Mouse (Mus musculus) intestine, embryonic 15.5 days (tissue): ENCODE results near the gene Xrcc1. TPM values are rescaled to one million over a fixed set of nuclear protein-coding genes. Genes with fewer than 3 reads are reported as not detected.
A peak's percentile ranks its signal among the peaks of the same experiment; 100 is the strongest.

Source experiments
- ATAC-seq: fragments of 200-750 bp; cut with Nextera tagmentation; 2 replicates; pipeline ENCODE4 v1.8.0; 2017; ENCODE audit warnings: moderate TSS enrichment, moderate library complexity
- H3K27ac ChIP-seq: fragments of 300-500 bp; sonication (generic); 2 replicates; pipeline ENCODE4 v1.5.1; 2015; ENCODE audit warnings: mild to moderate bottlenecking, inconsistent platforms
- H3K27me3 ChIP-seq: fragments of 300-500 bp; sonication (generic); replicated peaks from 2 replicates; pipeline ENCODE4 v1.6.1; 2015; ENCODE audit warnings: inconsistent platforms
- H3K36me3 ChIP-seq: fragments of 300-500 bp; sonication (generic); 2 replicates; pipeline ENCODE4 v1.6.1; 2015; ENCODE audit warnings: inconsistent platforms
- H3K4me1 ChIP-seq: fragments of 300-500 bp; sonication (generic); replicated peaks from 2 replicates; pipeline ENCODE4 v1.6.1; 2015; ENCODE audit warnings: inconsistent platforms
- H3K4me2 ChIP-seq: fragments of 300-500 bp; sonication (generic); replicated peaks from 2 replicates; pipeline ENCODE4 v1.6.1; 2015; ENCODE audit warnings: mild to moderate bottlenecking, inconsistent platforms
- H3K4me3 ChIP-seq: fragments of 300-500 bp; sonication (generic); replicated peaks from 2 replicates; pipeline ENCODE4 v1.5.1; 2015; ENCODE audit warnings: inconsistent platforms
- H3K9ac ChIP-seq: fragments of 300-500 bp; sonication (generic); 2 replicates; pipeline ENCODE4 v1.6.1; 2015; ENCODE audit warnings: inconsistent platforms
- H3K9me3 ChIP-seq: fragments of 300-500 bp; sonication (generic); 2 replicates; pipeline ENCODE4 v1.6.1; 2016; ENCODE audit warnings: inconsistent platforms
- WGBS: fragments of 180-500 bp; shearing (Covaris S2); methylation state at CpG from one replicate; pipeline ENCODE4 v1.1.7; 2015; 5-methylcytosine and 5-hydroxymethylcytosine counted together
- polyA plus RNA-seq: library from polyadenylated mRNA; unstranded; fragments of >200 nt; fragmentation: Nextera tagmentation; extraction: Ambion mirVana; gene quantifications from 2 replicates; pipeline ENCODE4 v1.2.1, GENCODE M21; 2015

Gene Xrcc1
- polyA plus RNA-seq, 1 experiment from 2014 or later = 79.9 TPM

GRCm38 (mm10) chr7:24530062-24530931 is 15.8 kb upstream of the Xrcc1 start, which contains the start of gene Irgq:
Gene Irgq (plus strand): TSS chr7:24530689.
- Histone ChIP-seq H3K4me3 (peak within 1 kb of the TSS; percentile 63), H3K9ac (peak within 1 kb of the TSS; percentile 85), H3K36me3 (peaks cover 13% of the 10 kb centered on the region), H3K4me1 (peaks cover 11% of the 10 kb centered on the region; the same call in 1 of the 2 replicates), H3K9me3 (no peaks in the 10 kb centered on the region), H3K27ac (peak within 1 kb of the TSS; percentile 86), H3K27me3 (no peaks in the 10 kb centered on the region), H3K4me2 (peak within 1 kb of the TSS; percentile 96)
- WGBS = under 1% methylated on average over 44 of the region's 44 CpGs
- ATAC-seq = peak; percentile 95

- H3K27ac ChIP-seq = peak overlapping the region; percentile 86
- H3K27me3 ChIP-seq = no peaks in the 10 kb centered on the region
- peak; percentile 65 for ATAC-seq
- peak overlapping the region; percentile 85 for H3K9ac ChIP-seq
- no peaks in the 10 kb centered on the region for H3K9me3 ChIP-seq
- peak overlapping the region; percentile 96 for H3K4me2 ChIP-seq
- peaks cover 11% of the 10 kb centered on the region; the same call in 1 of the 2 replicates for H3K4me1 ChIP-seq
- peaks cover 20% of the 10 kb centered on the region for H3K36me3 ChIP-seq
- WGBS = under 1% methylated on average over 43 of the region's 43 CpGs
- peak overlapping the region; percentile 63 for H3K4me3 ChIP-seq
Observed at GRCm38 (mm10) chr7:24531211-24531971, 14.7 kb upstream of the Xrcc1 start.

- no peak for ATAC-seq
- no peak overlapping the region for H3K4me3 ChIP-seq
- WGBS = 83% methylated on average over 28 of the region's 28 CpGs
- H3K36me3 ChIP-seq = peaks cover 21% of the 10 kb centered on the region
- no peak overlapping the region for H3K4me2 ChIP-seq
- no peak overlapping the region for H3K27ac ChIP-seq
- peaks cover 11% of the 10 kb centered on the region; the same call in 1 of the 2 replicates for H3K4me1 ChIP-seq
- H3K9me3 ChIP-seq = no peaks in the 10 kb centered on the region
- H3K27me3 ChIP-seq = no peaks in the 10 kb centered on the region
- no peak overlapping the region for H3K9ac ChIP-seq
Observed at GRCm38 (mm10) chr7:24533031-24533571, 13.0 kb upstream of the Xrcc1 start.

- Histone ChIP-seq H3K27me3 (no peaks in the 10 kb centered on the region), H3K36me3 (peaks cover 21% of the 10 kb centered on the region), H3K4me1 (peaks cover 11% of the 10 kb centered on the region; the same call in 1 of the 2 replicates), H3K27ac (no peak overlapping the region), H3K4me2 (no peak overlapping the region), H3K4me3 (no peak overlapping the region), H3K9me3 (no peaks in the 10 kb centered on the region), H3K9ac (no peak overlapping the region)
- no peak for ATAC-seq
- 55% methylated on average over 39 of the region's 42 CpGs for WGBS
Observed at GRCm38 (mm10) chr7:24533806-24534205, 12.3 kb upstream of the Xrcc1 start.

GRCm38 (mm10) chr7:24534301-24534700 is 11.8 kb upstream of the Xrcc1 start:
- no peaks in the 10 kb centered on the region for H3K27me3 ChIP-seq
- no peak overlapping the region for H3K9ac ChIP-seq
- H3K9me3 ChIP-seq = no peaks in the 10 kb centered on the region
- ATAC-seq = no peak
- H3K4me2 ChIP-seq = no peak overlapping the region
- H3K4me3 ChIP-seq = no peak overlapping the region
- peaks cover 11% of the 10 kb centered on the region; the same call in 1 of the 2 replicates for H3K4me1 ChIP-seq
- 58% methylated on average over 19 of the region's 19 CpGs for whole genome bisulfite sequencing
- H3K36me3 ChIP-seq = peaks cover 21% of the 10 kb centered on the region
- no peak overlapping the region for H3K27ac ChIP-seq

DNA sequence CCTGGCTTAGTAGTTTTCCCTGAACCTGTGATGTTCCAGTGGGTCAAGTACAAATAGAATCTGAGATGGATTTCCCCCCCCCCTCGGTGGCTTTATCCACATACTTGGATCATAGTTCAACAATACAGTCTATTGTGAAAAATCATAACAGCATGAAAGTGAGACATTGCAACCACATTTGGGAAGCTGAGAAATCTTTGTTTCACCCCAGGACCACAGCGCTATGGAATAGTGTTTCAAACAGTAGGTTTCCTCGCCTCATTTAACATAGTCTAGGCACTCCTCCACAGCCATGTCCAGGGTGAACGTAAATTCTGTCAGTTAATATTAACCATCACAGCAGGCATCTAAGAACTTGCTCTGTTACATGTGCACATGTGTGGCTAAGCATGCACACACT is 9.0 kb upstream of the Xrcc1 start:
- ATAC-seq = no peak
- Histone ChIP-seq H3K4me3 (no peak overlapping the region), H3K27ac (no peak overlapping the region), H3K4me1 (0 out of 2 replicates have a peak, but pooled peaks cover 4% of the 10 kb centered on the region), H3K9ac (no peak overlapping the region), H3K27me3 (no peaks in the 10 kb centered on the region), H3K36me3 (peaks cover 21% of the 10 kb centered on the region), H3K4me2 (no peak overlapping the region), H3K9me3 (no peaks in the 10 kb centered on the region)
- WGBS = 79% methylated on average over 4 of the region's 4 CpGs

DNA sequence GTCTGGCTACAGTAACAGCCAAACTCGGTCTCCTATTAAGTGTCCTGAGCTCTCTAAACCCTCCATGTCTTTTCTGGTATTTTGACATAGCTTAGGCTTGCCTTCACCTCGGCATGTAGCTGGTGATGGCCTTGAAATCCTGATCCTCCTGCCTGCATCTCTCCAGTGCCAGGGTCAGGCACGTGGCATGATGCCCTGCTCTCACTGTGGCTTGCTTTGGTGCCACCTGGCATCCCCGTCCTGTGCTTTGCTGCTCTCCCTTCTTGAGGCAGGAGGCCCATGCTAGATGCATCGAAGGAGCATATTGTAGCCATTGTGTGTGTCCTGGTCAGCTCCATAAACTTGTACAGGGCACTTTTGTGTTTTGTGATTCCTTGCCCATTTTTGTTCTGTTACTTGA is 8.5 kb upstream of the Xrcc1 start:
- no peak for ATAC-seq
- WGBS = 79% methylated on average over 5 of the region's 5 CpGs
- Histone ChIP-seq H3K36me3 (peaks cover 21% of the 10 kb centered on the region), H3K9ac (no peak overlapping the region), H3K4me1 (0 out of 2 replicates have a peak, but pooled peaks cover under 1% of the 10 kb centered on the region), H3K9me3 (no peaks in the 10 kb centered on the region), H3K4me2 (no peak overlapping the region), H3K4me3 (no peak overlapping the region), H3K27ac (no peak overlapping the region), H3K27me3 (no peaks in the 10 kb centered on the region)

- no peak overlapping the region for H3K4me3 ChIP-seq
- no peak overlapping the region for H3K9ac ChIP-seq
- H3K4me1 ChIP-seq = no peaks in the 10 kb centered on the region
- 37% methylated on average over 5 of the region's 5 CpGs for WGBS
- no peak for ATAC-seq
- H3K27me3 ChIP-seq = no peaks in the 10 kb centered on the region
- H3K9me3 ChIP-seq = no peaks in the 10 kb centered on the region
- H3K27ac ChIP-seq = no peak overlapping the region
- peaks cover 20% of the 10 kb centered on the region for H3K36me3 ChIP-seq
- no peak overlapping the region for H3K4me2 ChIP-seq
Observed at GRCm38 (mm10) chr7:24538154-24538553, 7.9 kb upstream of the Xrcc1 start.

DNA sequence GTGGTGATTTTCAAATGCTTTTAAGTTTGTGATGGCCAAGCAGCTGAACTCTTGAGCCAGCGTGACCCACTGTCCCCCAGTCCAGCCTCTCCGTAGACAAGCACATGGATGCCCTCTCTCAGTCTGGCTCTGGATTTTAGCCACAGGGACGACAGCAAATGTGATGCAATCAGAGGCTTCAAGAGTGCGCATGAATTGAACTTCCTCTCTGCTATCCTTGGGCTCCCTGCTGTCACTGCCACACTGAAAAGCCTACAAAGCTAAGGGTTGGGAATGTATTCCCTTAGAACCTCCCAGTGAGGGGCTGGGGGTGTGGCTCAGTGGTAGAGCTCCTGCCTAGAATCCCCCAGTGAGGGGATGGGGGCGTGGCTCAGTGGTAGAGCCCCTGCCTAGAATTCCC is 7.4 kb upstream of the Xrcc1 start:
- no peak overlapping the region for H3K4me2 ChIP-seq
- no peak overlapping the region for H3K9ac ChIP-seq
- H3K27ac ChIP-seq = no peak overlapping the region
- 74% methylated on average over 5 of the region's 5 CpGs for WGBS
- no peak for ATAC-seq
- peaks cover 14% of the 10 kb centered on the region for H3K36me3 ChIP-seq
- no peaks in the 10 kb centered on the region for H3K9me3 ChIP-seq
- H3K27me3 ChIP-seq = no peaks in the 10 kb centered on the region
- no peaks in the 10 kb centered on the region for H3K4me1 ChIP-seq
- no peak overlapping the region for H3K4me3 ChIP-seq

DNA sequence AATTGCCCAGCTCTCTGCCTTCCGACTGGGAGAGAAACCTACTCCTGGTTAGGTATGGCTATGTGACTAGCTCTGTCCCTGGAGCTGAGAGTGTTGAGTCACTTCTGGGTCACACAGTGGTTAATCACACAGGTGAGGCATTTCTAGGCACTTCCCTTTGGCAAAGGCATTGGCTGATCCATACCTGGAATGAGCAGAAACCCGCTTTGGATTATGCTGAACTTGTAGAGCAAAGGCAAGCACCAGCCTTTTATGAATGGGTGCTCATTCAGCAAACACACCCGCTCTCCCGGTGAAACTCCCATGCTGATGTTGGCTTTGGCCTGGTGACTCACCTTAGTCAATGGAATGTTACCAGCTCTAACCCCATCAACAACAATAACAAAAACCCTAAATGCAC is 6.4 kb upstream of the Xrcc1 start:
- H3K9me3 ChIP-seq = no peaks in the 10 kb centered on the region
- H3K9ac ChIP-seq = no peak overlapping the region
- peaks cover 8% of the 10 kb centered on the region; the same call in 1 of the 2 replicates for H3K36me3 ChIP-seq
- H3K4me2 ChIP-seq = no peak overlapping the region
- 89% methylated on average over 4 of the region's 4 CpGs for WGBS
- no peaks in the 10 kb centered on the region for H3K4me1 ChIP-seq
- H3K4me3 ChIP-seq = no peak overlapping the region
- H3K27me3 ChIP-seq = no peaks in the 10 kb centered on the region
- no peak overlapping the region for H3K27ac ChIP-seq
- ATAC-seq = no peak

GRCm38 (mm10) chr7:24544506-24544905 is 1.6 kb upstream of the Xrcc1 start:
- no peaks in the 10 kb centered on the region for H3K9me3 ChIP-seq
- peaks cover 12% of the 10 kb centered on the region for H3K4me1 ChIP-seq
- no peak for ATAC-seq
- no peak overlapping the region for H3K4me3 ChIP-seq
- H3K4me2 ChIP-seq = no peak overlapping the region
- 0 out of 2 replicates have a peak, but pooled peaks cover 3% of the 10 kb centered on the region for H3K36me3 ChIP-seq
- H3K9ac ChIP-seq = no peak overlapping the region
- no peaks in the 10 kb centered on the region for H3K27me3 ChIP-seq
- H3K27ac ChIP-seq = no peak overlapping the region
- WGBS = 84% methylated on average over 2 of the region's 2 CpGs
